In genomic region chr4:86045448-86045847, GRCm38 (mm10) we compare ENCODE assay signal across 14 mouse cellular contexts.
"Had no signal": no experiment of that assay in that cellular context is flagged by ENCODE, and none has a peak within 500 bp of the region (broad histone marks: within the 10 kb centered on the region; RNA-seq: fewer than 3 reads in every experiment).

No protein-coding gene starts in this region.

- H3K9ac ChIP-seq: kidney, embryonic 15.5 days; liver, embryonic 13.5 days; neural tube, embryonic 13.5 days; stomach, embryonic 15.5 days had no signal

- H3K4me2 ChIP-seq: kidney, embryonic 15.5 days; liver, embryonic 13.5 days; midbrain, embryonic 11.5 days; neural tube, embryonic 13.5 days; stomach, embryonic 15.5 days had no signal

- H3K36me3 ChIP-seq: kidney, embryonic 15.5 days; liver, embryonic 13.5 days; neural tube, embryonic 13.5 days; stomach, embryonic 15.5 days had no signal

- DNase-seq: kidney, postnatal 10 days; kidney, postnatal 36 days; layer of hippocampus, postnatal 36 days; liver, embryonic 13.5 days; lung, adult 2 months; lung, postnatal 14 days; lung, postnatal 4 days; spleen, adult 18-20 months; thymus, postnatal 25 days had no signal

- H3K27ac ChIP-seq: kidney, embryonic 15.5 days; left cerebral cortex, adult 2 months; liver, embryonic 13.5 days; neural tube, embryonic 13.5 days; stomach, embryonic 15.5 days had no signal

- H3K9me3 ChIP-seq: kidney, embryonic 15.5 days; liver, embryonic 13.5 days; neural tube, embryonic 13.5 days; stomach, embryonic 15.5 days had no signal

- H3K4me1 ChIP-seq: liver, embryonic 13.5 days had no signal

- H3K4me3 ChIP-seq: kidney, embryonic 15.5 days; left cerebral cortex, adult 2 months; liver, embryonic 13.5 days; neural tube, embryonic 13.5 days; stomach, embryonic 15.5 days had no signal

- H3K27me3 ChIP-seq: kidney, embryonic 15.5 days; liver, embryonic 13.5 days; neural tube, embryonic 13.5 days; stomach, embryonic 15.5 days had no signal
